Mouse (Mus musculus) hindbrain, embryonic 14.5 days (tissue): ENCODE results near the gene Ndufb4. TPM values are rescaled to one million over a fixed set of nuclear protein-coding genes. Genes with fewer than 3 reads are reported as not detected.

ENCODE experiments used
- ATAC-seq: fragments of 200-750 bp; cut with Nextera tagmentation; 2 replicates; pipeline ENCODE4 v1.8.0; 2017; ENCODE audit warnings: moderate number of reproducible peaks, mild to moderate bottlenecking, moderate TSS enrichment, moderate library complexity; ENCODE audit not compliant: low FRiP score
- DNase-seq: peaks from one replicate; pipeline ENCODE4 v3.0.0-alpha.2; 2015; ENCODE audit warnings: low spot score
- H3K27ac ChIP-seq: fragments of 300-500 bp; sonication (generic); 2 replicates; pipeline ENCODE4 v1.5.1; 2014; ENCODE audit warnings: mild to moderate bottlenecking, moderate library complexity
- H3K27me3 ChIP-seq: fragments of 300-500 bp; sonication (generic); 2 replicates; pipeline ENCODE4 v1.6.1; 2014; ENCODE audit warnings: mild to moderate bottlenecking, low read length, mixed read lengths; ENCODE audit not compliant: control insufficient read depth, insufficient read depth
- H3K36me3 ChIP-seq: fragments of 300-500 bp; sonication (generic); replicated peaks from 2 replicates; pipeline ENCODE4 v1.6.1; 2014; ENCODE audit not compliant: control insufficient read depth, insufficient read depth
- H3K4me1 ChIP-seq: fragments of 300-500 bp; sonication (generic); replicated peaks from 2 replicates; pipeline ENCODE4 v1.6.1; 2014; ENCODE audit warnings: antibody characterized with exemption, low read length, mixed read lengths; ENCODE audit not compliant: control insufficient read depth, insufficient read depth
- H3K4me2 ChIP-seq: fragments of 300-500 bp; sonication (generic); replicated peaks from 2 replicates; pipeline ENCODE4 v1.6.1; 2014; ENCODE audit warnings: mild to moderate bottlenecking, moderate library complexity
- H3K4me3 ChIP-seq: fragments of 300-500 bp; sonication (generic); replicated peaks from 2 replicates; pipeline ENCODE4 v1.5.1; 2014; ENCODE audit warnings: mild to moderate bottlenecking, low read length
- H3K9ac ChIP-seq: fragments of 300-500 bp; sonication (generic); 2 replicates; pipeline ENCODE4 v1.6.1; 2014
- H3K9me3 ChIP-seq: fragments of 300-500 bp; sonication (generic); 2 replicates; pipeline ENCODE4 v1.6.1; 2016; ENCODE audit warnings: low read length; ENCODE audit not compliant: control insufficient read depth
- WGBS: fragments of 180-500 bp; shearing (Covaris S2); extraction: QIAGEN DNeasy Blood & Tissue Kit; methylation state at CpG from one replicate; pipeline ENCODE4 v1.1.7; 2014; 5-methylcytosine and 5-hydroxymethylcytosine counted together
- polyA plus RNA-seq: library from polyadenylated mRNA; unstranded; fragments of >200 nt; fragmentation: Nextera tagmentation; extraction: Ambion mirVana; gene quantifications from 2 replicates; pipeline ENCODE4 v1.2.1, GENCODE M21; 2014

Ndufb4 gene
- polyA plus RNA-seq, 1 experiment from 2014 or later, result 69.9 TPM

GRCm38 (mm10) chr16:37626388-37626949 lies 27.8 kb downstream of the Ndufb4 start:
- Histone ChIP-seq H3K4me1 (no peaks in the 10 kb centered on the region; the same call in 1 of the 2 replicates), H3K9ac (no peak overlapping the region), H3K27me3 (no peaks in the 10 kb centered on the region), H3K36me3 (no peaks in the 10 kb centered on the region), H3K9me3 (no peaks in the 10 kb centered on the region), H3K4me3 (no peak overlapping the region), H3K4me2 (no peak overlapping the region), H3K27ac (no peak overlapping the region)
- WGBS, result 62% methylated on average over 4 of the region's 4 CpGs
- no peak for DNase-seq
- no peak for ATAC-seq

GRCm38 (mm10) chr16:37622919-37623318 lies 31.3 kb downstream of the Ndufb4 start:
- Histone ChIP-seq H3K27ac (no peak overlapping the region), H3K9ac (no peak overlapping the region), H3K4me3 (no peak overlapping the region), H3K4me2 (no peak overlapping the region), H3K36me3 (no peaks in the 10 kb centered on the region), H3K4me1 (0 out of 2 replicates have a peak, but pooled peaks cover under 1% of the 10 kb centered on the region), H3K9me3 (no peaks in the 10 kb centered on the region), H3K27me3 (no peaks in the 10 kb centered on the region)
- 54% methylated on average over 5 of the region's 5 CpGs for WGBS
- DNase-seq (no peak), ATAC-seq (no peak)

- Histone ChIP-seq H3K4me3 (no peak overlapping the region), H3K4me2 (no peak overlapping the region), H3K27me3 (no peaks in the 10 kb centered on the region), H3K27ac (no peak overlapping the region), H3K9ac (no peak overlapping the region), H3K36me3 (no peaks in the 10 kb centered on the region), H3K4me1 (peaks cover 5% of the 10 kb centered on the region; the same call in 1 of the 2 replicates), H3K9me3 (no peaks in the 10 kb centered on the region)
- WGBS, result 76% methylated on average over 3 of the region's 3 CpGs
- DNase-seq, result no peak
- ATAC-seq, result no peak
These were observed 31.9 kb downstream of the Ndufb4 start for GRCm38 (mm10) chr16:37622403-37622802.

GRCm38 (mm10) chr16:37617695-37618094 lies 36.6 kb downstream of the Ndufb4 start:
- Histone ChIP-seq H3K9me3 (no peaks in the 10 kb centered on the region), H3K4me3 (no peak overlapping the region), H3K27me3 (no peaks in the 10 kb centered on the region), H3K9ac (no peak overlapping the region), H3K4me2 (no peak overlapping the region), H3K27ac (peak overlapping the region; percentile 58; the same call in 1 of the 2 replicates), H3K4me1 (peaks cover 9% of the 10 kb centered on the region; the same call in 1 of the 2 replicates), H3K36me3 (no peaks in the 10 kb centered on the region)
- DNase-seq, result no peak
- no peak for ATAC-seq
- WGBS, result 17% methylated on average over 3 of the region's 3 CpGs

GRCm38 (mm10) chr16:37616104-37616503 lies 38.1 kb downstream of the Ndufb4 start:
- no peak overlapping the region for H3K4me2 ChIP-seq
- H3K4me3 ChIP-seq, result no peak overlapping the region
- no peaks in the 10 kb centered on the region for H3K27me3 ChIP-seq
- H3K27ac ChIP-seq, result no peak overlapping the region
- H3K36me3 ChIP-seq, result no peaks in the 10 kb centered on the region
- H3K9ac ChIP-seq, result no peak overlapping the region
- 75% methylated on average over 8 of the region's 8 CpGs for WGBS
- no peaks in the 10 kb centered on the region for H3K9me3 ChIP-seq
- DNase-seq (no peak), ATAC-seq (no peak)
- H3K4me1 ChIP-seq, result peaks cover 9% of the 10 kb centered on the region; the same call in 1 of the 2 replicates

- no peak overlapping the region for H3K27ac ChIP-seq
- peaks cover 9% of the 10 kb centered on the region; the same call in 1 of the 2 replicates for H3K4me1 ChIP-seq
- ATAC-seq, result no peak
- no peak overlapping the region for H3K4me2 ChIP-seq
- H3K27me3 ChIP-seq, result no peaks in the 10 kb centered on the region
- DNase-seq, result no peak
- no peak overlapping the region for H3K9ac ChIP-seq
- 74% methylated on average over 8 of the region's 8 CpGs for WGBS
- no peaks in the 10 kb centered on the region for H3K36me3 ChIP-seq
- no peak overlapping the region for H3K4me3 ChIP-seq
- H3K9me3 ChIP-seq, result no peaks in the 10 kb centered on the region
These were observed 38.8 kb downstream of the Ndufb4 start for GRCm38 (mm10) chr16:37615429-37615828.

- DNase-seq, result no peak
- WGBS, result 92% methylated on average over 9 of the region's 9 CpGs
- no peak for ATAC-seq
- Histone ChIP-seq H3K36me3 (no peaks in the 10 kb centered on the region), H3K4me2 (no peak overlapping the region), H3K27ac (no peak overlapping the region), H3K9me3 (no peaks in the 10 kb centered on the region), H3K9ac (no peak overlapping the region), H3K4me3 (no peak overlapping the region), H3K4me1 (peaks cover 13% of the 10 kb centered on the region; the same call in 1 of the 2 replicates), H3K27me3 (no peaks in the 10 kb centered on the region)
These were observed 39.7 kb downstream of the Ndufb4 start for GRCm38 (mm10) chr16:37614540-37614939.

- Histone ChIP-seq H3K27ac (no peak overlapping the region), H3K4me3 (no peak overlapping the region), H3K4me1 (peaks cover 4% of the 10 kb centered on the region; the same call in 1 of the 2 replicates), H3K27me3 (no peaks in the 10 kb centered on the region), H3K36me3 (no peaks in the 10 kb centered on the region), H3K4me2 (no peak overlapping the region), H3K9me3 (no peaks in the 10 kb centered on the region), H3K9ac (no peak overlapping the region)
- no peak for ATAC-seq
- DNase-seq, result no peak
- 91% methylated on average over 5 of the region's 5 CpGs for WGBS
These were observed 42.2 kb downstream of the Ndufb4 start for GRCm38 (mm10) chr16:37612013-37612412.

- peaks cover 4% of the 10 kb centered on the region; the same call in 1 of the 2 replicates for H3K4me1 ChIP-seq
- H3K4me2 ChIP-seq, result no peak overlapping the region
- ATAC-seq (no peak), DNase-seq (no peak)
- no peaks in the 10 kb centered on the region for H3K9me3 ChIP-seq
- 80% methylated on average over 7 of the region's 7 CpGs for WGBS
- no peak overlapping the region for H3K9ac ChIP-seq
- no peak overlapping the region for H3K27ac ChIP-seq
- H3K27me3 ChIP-seq, result no peaks in the 10 kb centered on the region
- H3K36me3 ChIP-seq, result no peaks in the 10 kb centered on the region
- no peak overlapping the region for H3K4me3 ChIP-seq
These were observed 43.2 kb downstream of the Ndufb4 start for GRCm38 (mm10) chr16:37611072-37611471.
